Mouse (Mus musculus) gastrocnemius, adult 2 months (tissue): Measurements from ENCODE around the gene Acyp2. TPM values are rescaled to one million over a fixed set of nuclear protein-coding genes. Genes with fewer than 3 reads are reported as not detected.

ENCODE experiments used
- DNase-seq: peaks from one replicate; pipeline ENCODE4 v3.0.0; 2022
- H3K27ac ChIP-seq: fragments of 200-600 bp; 2 replicates; pipeline ENCODE4 v1.8.1; 2022; ENCODE audit warnings: mild to moderate bottlenecking
- H3K4me3 ChIP-seq: fragments of 200-600 bp; 2 replicates; pipeline ENCODE4 v1.8.1; 2022; ENCODE audit warnings: mild to moderate bottlenecking, moderate library complexity
- CTCF ChIP-seq: fragments of 200-600 bp; IDR thresholded peaks from 2 replicates; pipeline ENCODE4 v1.8.1; 2022; ENCODE audit warnings: antibody characterized with exemption, mild to moderate bottlenecking, moderate library complexity
- intact Hi-C: fragments of 180-260 bp; cut with DNase I; formaldehyde crosslinking; loops from one replicate; pipeline ENCODE4 v1.15.1; 2025
- total RNA-seq, 2 experiments: library from RNA; stranded (reverse); gene quantifications; 2 replicates each; pipeline ENCODE4 v1.2.3; 2021

Acyp2 gene
- total RNA-seq, 2 experiments from 2014 or later = 119 to 146 TPM

- intact Hi-C loops = no loop called here
- TF ChIP-seq CTCF = no peak
- no peak overlapping the region for H3K27ac ChIP-seq
- DNase-seq = no peak
- H3K4me3 ChIP-seq = no peak overlapping the region
Observed at GRCm38 (mm10) chr11:30553408-30553807, 96.0 kb downstream of the Acyp2 start.

- peak overlapping the region; percentile 72 for H3K27ac ChIP-seq
- no peak for TF ChIP-seq CTCF
- intact Hi-C loops = loop anchor here (5.0 kb wide), 1 partner anchor 250 kb away; the partner anchor contains the start of gene Sptbn1
- H3K4me3 ChIP-seq = no peak overlapping the region
- no peak for DNase-seq
Observed at GRCm38 (mm10) chr11:30517133-30517532, 132.3 kb downstream of the Acyp2 start.

- intact Hi-C loops = no loop called here
Observed at GRCm38 (mm10) chr11:30508178-30508577, 141.2 kb downstream of the Acyp2 start.

GRCm38 (mm10) chr11:30498738-30499355 is 150.5 kb downstream of the Acyp2 start:
- intact Hi-C loops = no loop called here
- Histone ChIP-seq H3K4me3 (no peak overlapping the region), H3K27ac (no peak overlapping the region)
- DNase-seq = no peak
- no peak for TF ChIP-seq CTCF

More at GRCm38 (mm10) chr11:30508178-30508577, 141.2 kb downstream of the Acyp2 start:
- no peak for DNase-seq
- no peak overlapping the region for H3K27ac ChIP-seq
- TF ChIP-seq CTCF = no peak
- no peak overlapping the region for H3K4me3 ChIP-seq

- no peak for TF ChIP-seq CTCF
- DNase-seq = no peak
- Histone ChIP-seq H3K27ac (no peak overlapping the region), H3K4me3 (no peak overlapping the region)
- intact Hi-C loops = no loop called here
Observed at GRCm38 (mm10) chr11:30497151-30497550, 152.2 kb downstream of the Acyp2 start.

- TF ChIP-seq CTCF = no peak
- DNase-seq = no peak
- Histone ChIP-seq H3K4me3 (no peak overlapping the region), H3K27ac (no peak overlapping the region)
- intact Hi-C loops = no loop called here
Observed at GRCm38 (mm10) chr11:30491515-30492260, 157.7 kb downstream of the Acyp2 start.

GRCm38 (mm10) chr11:30488183-30488582 is 161.2 kb downstream of the Acyp2 start:
- no peak overlapping the region for H3K4me3 ChIP-seq
- intact Hi-C loops = no loop called here
- TF ChIP-seq CTCF = no peak

GRCm38 (mm10) chr11:30483286-30483685 is 166.1 kb downstream of the Acyp2 start:
- Histone ChIP-seq H3K27ac (no peak overlapping the region), H3K4me3 (no peak overlapping the region)
- intact Hi-C loops = no loop called here
- DNase-seq = no peak
- TF ChIP-seq CTCF = no peak

More at GRCm38 (mm10) chr11:30488183-30488582, 161.2 kb downstream of the Acyp2 start:
- no peak for DNase-seq
- no peak overlapping the region for H3K27ac ChIP-seq

GRCm38 (mm10) chr11:30471751-30472593 is 177.4 kb downstream of the Acyp2 start, which contains the start of gene 4930505A04Rik:
4930505A04Rik (minus strand) TSS chr11:30471827.
- DNase-seq = peak; percentile 88
- Histone ChIP-seq H3K4me3 (peak within 1 kb of the TSS; percentile 74), H3K27ac (peak within 1 kb of the TSS; percentile 87)
- intact Hi-C loops = loop anchor here (5.0 kb wide), 1 partner anchor 175 kb away; the partner anchor contains the start of gene Acyp2
- no peak for TF ChIP-seq CTCF

GRCm38 (mm10) chr11:30471187-30471586 is 178.2 kb downstream of the Acyp2 start:
- H3K4me3 ChIP-seq = peak overlapping the region; percentile 74
- intact Hi-C loops = loop anchor here (5.0 kb wide), 1 partner anchor 176 kb away; the partner anchor contains the start of gene Acyp2
- DNase-seq = no peak
- no peak for TF ChIP-seq CTCF
- H3K27ac ChIP-seq = peak overlapping the region; percentile 87

Other genes with a start within 250 kb of the Acyp2 start
- under 1 TPM in 1 of 2 experiments, not detected in 1; 0.36 TPM for gene 4930505A04Rik, start 177.8 kb downstream of the Acyp2 start, total RNA-seq
- gene Psme4, start 122.1 kb upstream of the Acyp2 start, total RNA-seq = 100 to 1,000 TPM; 145 to 206 TPM
- under 1 TPM; 0.14 to 0.18 TPM for gene Gpr75, start 235.8 kb upstream of the Acyp2 start, total RNA-seq
- 1 to 10 TPM; 7.7 to 8.4 TPM for gene Asb3, start 235.8 kb upstream of the Acyp2 start, total RNA-seq